Mouse (Mus musculus): Measurements from ENCODE around the gene Garnl3. TPM values are rescaled to one million over a fixed set of nuclear protein-coding genes. Genes with fewer than 3 reads are reported as not detected.
A peak's percentile ranks its signal among the peaks of the same experiment; 100 is the strongest.

Gene Garnl3
- polyA plus RNA-seq, 1 experiment from 2014 or later, result 16.6 TPM

DNA sequence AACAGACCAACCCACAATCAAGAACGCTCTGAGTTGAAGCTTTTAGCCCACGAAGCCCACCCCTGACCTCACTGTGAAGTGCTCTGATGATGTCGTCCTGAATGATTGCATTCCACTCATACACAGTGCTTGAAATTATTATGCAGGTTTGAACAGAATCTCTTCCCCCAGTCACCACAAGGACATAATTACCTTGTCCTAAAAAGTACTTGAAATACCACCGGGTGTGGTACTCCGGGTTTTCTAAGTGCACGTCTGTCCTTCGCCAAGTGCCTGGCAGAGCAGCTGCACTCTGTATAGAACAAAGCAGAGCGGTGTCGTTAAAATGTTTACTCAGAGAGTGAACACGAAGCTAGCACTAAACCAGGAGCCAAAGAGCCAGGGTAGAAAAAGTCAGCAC is 77.5 kb downstream of the Garnl3 start:
- Histone ChIP-seq H3K4me2 (ENCODE audit: low read depth, low read length) (no peak overlapping the region), H3K4me3 (replicated peaks; ENCODE audit: low read length) (no peak overlapping the region), H3K27ac (ENCODE audit: low read length) (peak overlapping the region; percentile 54), H3K9me3 (replicated peaks; ENCODE audit: control insufficient read depth, low read length) (no peaks in the 10 kb centered on the region), H3K27me3 (ENCODE audit: control insufficient read depth, insufficient read depth, low read length) (no peaks in the 10 kb centered on the region), H3K9ac (ENCODE audit: low read length) (no peak overlapping the region), H3K4me1 (ENCODE audit: control insufficient read depth, insufficient read depth, low read length) (no peaks in the 10 kb centered on the region), H3K36me3 (ENCODE audit: control insufficient read depth, insufficient read depth, low read length) (no peaks in the 10 kb centered on the region)
- WGBS, result 18% methylated on average over 10 of the region's 10 CpGs
- ATAC-seq (ENCODE audit: insufficient read depth, low FRiP score), result peak; percentile 44

GRCm38 (mm10) chr2:33047360-33047759 is 84.1 kb downstream of the Garnl3 start:
- no peaks in the 10 kb centered on the region for H3K4me1 ChIP-seq (ENCODE audit: control insufficient read depth, insufficient read depth, low read length)
- H3K36me3 ChIP-seq (ENCODE audit: control insufficient read depth, insufficient read depth, low read length), result no peaks in the 10 kb centered on the region
- no peak overlapping the region for H3K27ac ChIP-seq (ENCODE audit: low read length)
- H3K9ac ChIP-seq (ENCODE audit: low read length), result no peak overlapping the region
- no peaks in the 10 kb centered on the region for H3K27me3 ChIP-seq (ENCODE audit: control insufficient read depth, insufficient read depth, low read length)
- no peak overlapping the region for H3K4me2 ChIP-seq (ENCODE audit: low read depth, low read length)
- no peak overlapping the region for H3K4me3 ChIP-seq (replicated peaks; ENCODE audit: low read length)
- H3K9me3 ChIP-seq (replicated peaks; ENCODE audit: control insufficient read depth, low read length), result no peaks in the 10 kb centered on the region
- 58% methylated on average over 3 of the region's 3 CpGs for WGBS
- no peak for ATAC-seq (ENCODE audit: insufficient read depth, low FRiP score)

GRCm38 (mm10) chr2:33046919-33047318 is 84.5 kb downstream of the Garnl3 start:
- Histone ChIP-seq H3K9ac (ENCODE audit: low read length) (no peak overlapping the region), H3K27ac (ENCODE audit: low read length) (no peak overlapping the region), H3K4me3 (replicated peaks; ENCODE audit: low read length) (no peak overlapping the region), H3K4me2 (ENCODE audit: low read depth, low read length) (no peak overlapping the region), H3K36me3 (ENCODE audit: control insufficient read depth, insufficient read depth, low read length) (no peaks in the 10 kb centered on the region), H3K4me1 (ENCODE audit: control insufficient read depth, insufficient read depth, low read length) (no peaks in the 10 kb centered on the region), H3K9me3 (replicated peaks; ENCODE audit: control insufficient read depth, low read length) (no peaks in the 10 kb centered on the region), H3K27me3 (ENCODE audit: control insufficient read depth, insufficient read depth, low read length) (no peaks in the 10 kb centered on the region)
- no peak for ATAC-seq (ENCODE audit: insufficient read depth, low FRiP score)
- 72% methylated on average over 5 of the region's 5 CpGs for WGBS

DNA sequence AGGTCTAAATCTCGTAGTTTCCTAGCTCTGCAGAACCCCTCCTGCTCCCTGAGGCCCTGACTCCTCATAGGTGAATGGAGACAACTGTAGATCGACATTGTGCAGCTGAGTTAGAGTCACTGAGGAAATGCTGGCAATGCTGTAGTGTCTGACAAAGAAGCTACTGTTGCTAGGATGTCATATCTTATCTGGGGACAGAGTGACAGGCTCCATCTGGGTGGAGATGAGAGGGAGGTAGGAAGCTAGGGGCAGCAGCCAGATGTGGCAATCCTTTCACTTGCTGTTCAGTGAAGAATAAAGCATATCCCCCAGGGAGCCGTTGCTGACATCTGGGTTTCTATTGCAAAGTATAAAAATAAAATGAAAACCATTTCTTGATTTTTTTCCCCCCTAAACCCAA is 85.6 kb downstream of the Garnl3 start:
- no peak overlapping the region for H3K27ac ChIP-seq (ENCODE audit: low read length)
- no peaks in the 10 kb centered on the region for H3K9me3 ChIP-seq (replicated peaks; ENCODE audit: control insufficient read depth, low read length)
- WGBS, result 68% methylated on average over 3 of the region's 3 CpGs
- H3K4me1 ChIP-seq (ENCODE audit: control insufficient read depth, insufficient read depth, low read length), result no peaks in the 10 kb centered on the region
- H3K4me3 ChIP-seq (replicated peaks; ENCODE audit: low read length), result no peak overlapping the region
- no peak for ATAC-seq (ENCODE audit: insufficient read depth, low FRiP score)
- H3K27me3 ChIP-seq (ENCODE audit: control insufficient read depth, insufficient read depth, low read length), result no peaks in the 10 kb centered on the region
- no peak overlapping the region for H3K9ac ChIP-seq (ENCODE audit: low read length)
- H3K36me3 ChIP-seq (ENCODE audit: control insufficient read depth, insufficient read depth, low read length), result no peaks in the 10 kb centered on the region
- H3K4me2 ChIP-seq (ENCODE audit: low read depth, low read length), result no peak overlapping the region

DNA sequence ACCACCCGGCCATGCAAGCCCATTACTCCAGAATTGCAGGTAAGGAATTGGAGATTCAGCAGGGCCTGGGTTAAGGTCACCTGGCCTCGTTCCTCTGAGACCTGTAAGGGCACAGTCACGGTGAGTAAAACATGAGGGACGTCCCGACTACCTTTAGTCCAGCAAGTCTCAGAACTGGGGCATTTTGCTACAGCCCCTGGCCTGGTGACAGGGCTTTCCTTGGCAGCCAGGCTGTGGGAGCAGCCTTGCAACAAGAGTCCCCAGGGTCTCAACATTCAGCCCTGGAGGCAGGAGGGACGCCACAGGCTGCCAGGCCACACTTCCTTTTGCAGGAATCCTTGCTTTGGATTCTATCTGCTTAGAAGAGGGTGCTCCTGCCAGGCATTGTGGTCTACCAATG is 88.7 kb downstream of the Garnl3 start:
- no peak overlapping the region for H3K27ac ChIP-seq (ENCODE audit: low read length)
- WGBS, result 76% methylated on average over 6 of the region's 6 CpGs
- no peaks in the 10 kb centered on the region for H3K36me3 ChIP-seq (ENCODE audit: control insufficient read depth, insufficient read depth, low read length)
- H3K4me2 ChIP-seq (ENCODE audit: low read depth, low read length), result no peak overlapping the region
- H3K4me1 ChIP-seq (ENCODE audit: control insufficient read depth, insufficient read depth, low read length), result no peaks in the 10 kb centered on the region
- no peak for ATAC-seq (ENCODE audit: insufficient read depth, low FRiP score)
- H3K9me3 ChIP-seq (replicated peaks; ENCODE audit: control insufficient read depth, low read length), result no peaks in the 10 kb centered on the region
- H3K4me3 ChIP-seq (replicated peaks; ENCODE audit: low read length), result no peak overlapping the region
- H3K9ac ChIP-seq (ENCODE audit: low read length), result no peak overlapping the region
- H3K27me3 ChIP-seq (ENCODE audit: control insufficient read depth, insufficient read depth, low read length), result no peaks in the 10 kb centered on the region

- no peaks in the 10 kb centered on the region for H3K9me3 ChIP-seq (replicated peaks; ENCODE audit: control insufficient read depth, low read length)
- H3K27ac ChIP-seq (ENCODE audit: low read length), result no peak overlapping the region
- no peak overlapping the region for H3K4me3 ChIP-seq (replicated peaks; ENCODE audit: low read length)
- no peak overlapping the region for H3K9ac ChIP-seq (ENCODE audit: low read length)
- no peak overlapping the region for H3K4me2 ChIP-seq (ENCODE audit: low read depth, low read length)
- H3K27me3 ChIP-seq (ENCODE audit: control insufficient read depth, insufficient read depth, low read length), result no peaks in the 10 kb centered on the region
- no peaks in the 10 kb centered on the region for H3K36me3 ChIP-seq (ENCODE audit: control insufficient read depth, insufficient read depth, low read length)
- 27% methylated on average over 3 of the region's 3 CpGs for WGBS
- no peaks in the 10 kb centered on the region for H3K4me1 ChIP-seq (ENCODE audit: control insufficient read depth, insufficient read depth, low read length)
- no peak for ATAC-seq (ENCODE audit: insufficient read depth, low FRiP score)
Measured at GRCm38 (mm10) chr2:33041571-33041970, 89.9 kb downstream of the Garnl3 start.

DNA sequence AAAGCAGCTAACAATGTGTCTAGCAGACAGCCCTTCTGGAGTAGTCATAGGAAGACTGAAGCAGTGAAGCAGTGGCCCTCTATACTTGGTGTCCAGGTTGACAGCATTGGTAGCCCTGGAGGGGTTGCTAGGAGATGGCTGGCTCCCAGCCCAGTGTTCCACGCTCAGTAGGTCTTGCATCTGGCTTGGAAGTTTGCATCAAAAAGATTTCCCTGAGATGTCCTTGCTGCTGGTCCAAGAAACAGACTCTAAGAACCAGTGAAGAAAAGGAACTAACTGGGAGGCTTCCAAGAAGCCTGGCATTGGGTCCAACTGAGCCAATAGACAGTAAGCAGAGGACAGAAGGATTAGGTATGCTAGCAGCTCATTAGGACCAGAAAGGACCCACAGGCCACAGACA is 94.0 kb downstream of the Garnl3 start:
- no peaks in the 10 kb centered on the region for H3K36me3 ChIP-seq (ENCODE audit: control insufficient read depth, insufficient read depth, low read length)
- no peak for ATAC-seq (ENCODE audit: insufficient read depth, low FRiP score)
- 78% methylated on average over 1 of the region's 1 CpGs for WGBS

GRCm38 (mm10) chr2:33035297-33035696 is 96.2 kb downstream of the Garnl3 start:
- no peaks in the 10 kb centered on the region for H3K36me3 ChIP-seq (ENCODE audit: control insufficient read depth, insufficient read depth, low read length)
- no peaks in the 10 kb centered on the region for H3K9me3 ChIP-seq (replicated peaks; ENCODE audit: control insufficient read depth, low read length)
- no peak for ATAC-seq (ENCODE audit: insufficient read depth, low FRiP score)
- H3K4me2 ChIP-seq (ENCODE audit: low read depth, low read length), result no peak overlapping the region
- no peak overlapping the region for H3K27ac ChIP-seq (ENCODE audit: low read length)
- H3K4me1 ChIP-seq (ENCODE audit: control insufficient read depth, insufficient read depth, low read length), result no peaks in the 10 kb centered on the region
- H3K4me3 ChIP-seq (replicated peaks; ENCODE audit: low read length), result no peak overlapping the region
- no peak overlapping the region for H3K9ac ChIP-seq (ENCODE audit: low read length)
- H3K27me3 ChIP-seq (ENCODE audit: control insufficient read depth, insufficient read depth, low read length), result no peaks in the 10 kb centered on the region
- WGBS, result 63% methylated on average over 1 of the region's 1 CpGs

More for the DNA sequence above, 94.0 kb downstream of the Garnl3 start:
- H3K27me3 ChIP-seq (ENCODE audit: control insufficient read depth, insufficient read depth, low read length), result no peaks in the 10 kb centered on the region
- no peaks in the 10 kb centered on the region for H3K4me1 ChIP-seq (ENCODE audit: control insufficient read depth, insufficient read depth, low read length)
- H3K27ac ChIP-seq (ENCODE audit: low read length), result no peak overlapping the region
- H3K4me3 ChIP-seq (replicated peaks; ENCODE audit: low read length), result no peak overlapping the region
- H3K9ac ChIP-seq (ENCODE audit: low read length), result no peak overlapping the region
- H3K4me2 ChIP-seq (ENCODE audit: low read depth, low read length), result no peak overlapping the region
- H3K9me3 ChIP-seq (replicated peaks; ENCODE audit: control insufficient read depth, low read length), result no peaks in the 10 kb centered on the region

DNA sequence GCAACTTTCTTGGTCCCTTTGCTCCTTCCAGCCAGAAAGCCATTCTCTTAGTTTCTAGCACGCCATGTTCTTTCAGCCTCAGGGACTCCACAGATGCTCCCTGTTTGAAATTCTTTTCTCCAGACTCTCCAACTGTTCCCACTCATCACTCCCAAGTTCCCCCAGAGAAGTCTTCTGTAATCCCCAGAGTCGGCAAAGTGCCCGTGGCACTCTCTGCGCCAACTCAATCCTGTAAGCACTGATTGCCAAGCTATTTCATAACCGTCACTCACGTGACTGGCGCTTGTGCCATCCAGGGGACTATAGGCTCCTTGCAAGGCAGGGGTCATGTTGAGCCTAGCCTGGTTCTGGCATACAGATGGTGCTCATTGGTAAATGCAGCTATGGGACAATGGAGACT is 98.2 kb downstream of the Garnl3 start:
- H3K4me3 ChIP-seq (replicated peaks; ENCODE audit: low read length), result no peak overlapping the region
- H3K9ac ChIP-seq (ENCODE audit: low read length), result no peak overlapping the region
- H3K4me1 ChIP-seq (ENCODE audit: control insufficient read depth, insufficient read depth, low read length), result no peaks in the 10 kb centered on the region
- H3K36me3 ChIP-seq (ENCODE audit: control insufficient read depth, insufficient read depth, low read length), result no peaks in the 10 kb centered on the region
- WGBS, result 89% methylated on average over 7 of the region's 7 CpGs
- no peaks in the 10 kb centered on the region for H3K9me3 ChIP-seq (replicated peaks; ENCODE audit: control insufficient read depth, low read length)
- no peak overlapping the region for H3K4me2 ChIP-seq (ENCODE audit: low read depth, low read length)
- no peak overlapping the region for H3K27ac ChIP-seq (ENCODE audit: low read length)
- ATAC-seq (ENCODE audit: insufficient read depth, low FRiP score), result no peak
- H3K27me3 ChIP-seq (ENCODE audit: control insufficient read depth, insufficient read depth, low read length), result no peaks in the 10 kb centered on the region
